Mouse (Mus musculus) forebrain, embryonic 13.5 days (tissue): Measurements from ENCODE around the gene Ipcef1. TPM values are rescaled to one million over a fixed set of nuclear protein-coding genes. Genes with fewer than 3 reads are reported as not detected.

ENCODE experiments used
- ATAC-seq: fragments of 200-750 bp; cut with Nextera tagmentation; 2 replicates; pipeline ENCODE4 v1.8.0; 2017
- H3K27ac ChIP-seq: fragments of 300-500 bp; sonication (generic); 2 replicates; pipeline ENCODE4 v1.5.1; 2015; ENCODE audit warnings: inconsistent platforms, mild to moderate bottlenecking, moderate library complexity
- H3K27me3 ChIP-seq: fragments of 300-500 bp; sonication (generic); 2 replicates; pipeline ENCODE4 v1.6.1; 2015; ENCODE audit warnings: mild to moderate bottlenecking, inconsistent platforms
- H3K36me3 ChIP-seq: fragments of 300-500 bp; sonication (generic); 2 replicates; pipeline ENCODE4 v1.6.1; 2015; ENCODE audit warnings: mild to moderate bottlenecking, inconsistent platforms; ENCODE audit not compliant: poor library complexity, severe bottlenecking
- H3K4me1 ChIP-seq: fragments of 300-500 bp; sonication (generic); 2 replicates; pipeline ENCODE4 v1.6.1; 2015; ENCODE audit warnings: inconsistent platforms
- H3K4me2 ChIP-seq: fragments of 300-500 bp; sonication (generic); 2 replicates; pipeline ENCODE4 v1.6.1; 2015; ENCODE audit warnings: inconsistent platforms, mild to moderate bottlenecking, moderate library complexity
- H3K4me3 ChIP-seq: fragments of 300-500 bp; sonication (generic); 2 replicates; pipeline ENCODE4 v1.5.1; 2015; ENCODE audit warnings: mild to moderate bottlenecking, inconsistent platforms
- H3K9ac ChIP-seq: fragments of 300-500 bp; sonication (generic); 2 replicates; pipeline ENCODE4 v1.6.1; 2015; ENCODE audit warnings: mild to moderate bottlenecking, inconsistent platforms
- H3K9me3 ChIP-seq: fragments of 300-500 bp; sonication (generic); replicated peaks from 2 replicates; pipeline ENCODE4 v1.6.1; 2016; ENCODE audit warnings: inconsistent platforms
- WGBS: fragments of 180-500 bp; shearing (Covaris S2); methylation state at CpG from one replicate; pipeline ENCODE4 v1.1.7; 2015; 5-methylcytosine and 5-hydroxymethylcytosine counted together
- polyA plus RNA-seq: library from polyadenylated mRNA; unstranded; fragments of >200 nt; fragmentation: Nextera tagmentation; extraction: Ambion mirVana; gene quantifications from 2 replicates; pipeline ENCODE4 v1.2.1, GENCODE M21; 2015

Ipcef1 gene
- polyA plus RNA-seq, 1 experiment from 2014 or later = 0.61 TPM

DNA sequence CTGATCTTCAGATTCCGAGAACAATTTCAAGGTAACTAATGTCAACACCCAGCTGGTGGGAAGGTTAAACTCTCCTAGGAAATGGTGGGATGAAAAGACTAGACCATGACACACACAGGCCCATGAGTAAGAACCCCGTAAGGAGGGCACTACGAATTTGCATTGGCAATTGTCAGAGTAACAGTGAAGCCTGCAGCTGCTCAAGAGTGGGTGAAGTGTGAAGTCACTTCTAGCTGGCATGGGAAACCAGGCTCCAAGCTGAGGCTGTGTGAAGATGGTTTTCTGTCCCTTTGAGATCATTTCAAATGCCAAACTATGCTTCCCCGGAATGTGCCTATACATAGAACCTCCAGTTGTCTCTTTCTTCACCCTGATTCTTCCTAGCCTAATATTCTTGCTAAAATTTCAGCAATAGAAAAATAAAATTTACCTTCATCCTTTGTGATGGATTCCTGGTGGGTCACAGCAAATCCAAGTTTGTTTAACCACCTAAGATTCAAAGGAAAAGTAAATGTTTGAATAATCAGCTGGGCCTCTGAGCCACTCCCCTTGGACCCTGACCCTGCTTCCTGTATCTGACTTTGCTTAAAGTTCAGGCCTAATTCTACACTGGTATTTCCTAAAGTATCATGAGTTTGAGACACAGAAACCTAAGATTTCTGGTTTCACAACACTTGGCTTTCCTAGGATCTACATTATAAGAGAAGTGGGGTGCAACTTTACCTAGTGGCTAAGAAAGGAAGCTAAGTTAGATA lies 115.4 kb downstream of the Ipcef1 start:
- no peaks in the 10 kb centered on the region for H3K36me3 ChIP-seq
- WGBS = 83% methylated on average over 4 of the region's 4 CpGs
- H3K4me1 ChIP-seq = no peaks in the 10 kb centered on the region
- H3K9ac ChIP-seq = no peak overlapping the region
- H3K4me2 ChIP-seq = no peak overlapping the region
- no peak for ATAC-seq
- H3K9me3 ChIP-seq = no peaks in the 10 kb centered on the region
- H3K27me3 ChIP-seq = no peaks in the 10 kb centered on the region
- no peak overlapping the region for H3K27ac ChIP-seq
- no peak overlapping the region for H3K4me3 ChIP-seq

DNA sequence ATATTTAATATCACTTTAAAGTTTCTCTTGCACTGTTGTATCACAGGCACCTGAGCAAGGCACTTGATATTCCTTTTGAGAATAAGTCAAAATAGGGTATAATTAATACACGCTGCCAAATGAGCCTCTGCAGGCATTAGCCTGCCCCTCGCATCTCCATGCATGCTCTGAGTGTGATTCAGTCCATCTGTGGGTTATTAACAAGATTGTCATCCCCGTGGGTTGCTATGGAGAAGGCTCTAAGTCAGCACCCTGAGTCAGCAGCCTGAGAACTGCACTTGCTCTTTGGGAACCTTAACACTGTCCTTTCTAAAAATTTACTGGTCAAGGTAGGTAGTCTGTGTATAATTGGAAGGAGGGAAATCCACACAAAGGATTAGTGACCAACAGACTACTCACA lies 117.5 kb downstream of the Ipcef1 start:
- Histone ChIP-seq H3K4me3 (no peak overlapping the region), H3K9ac (no peak overlapping the region), H3K36me3 (no peaks in the 10 kb centered on the region), H3K27ac (no peak overlapping the region), H3K27me3 (no peaks in the 10 kb centered on the region), H3K9me3 (no peaks in the 10 kb centered on the region), H3K4me2 (no peak overlapping the region), H3K4me1 (no peaks in the 10 kb centered on the region)
- WGBS = 72% methylated on average over 3 of the region's 3 CpGs
- no peak for ATAC-seq

DNA sequence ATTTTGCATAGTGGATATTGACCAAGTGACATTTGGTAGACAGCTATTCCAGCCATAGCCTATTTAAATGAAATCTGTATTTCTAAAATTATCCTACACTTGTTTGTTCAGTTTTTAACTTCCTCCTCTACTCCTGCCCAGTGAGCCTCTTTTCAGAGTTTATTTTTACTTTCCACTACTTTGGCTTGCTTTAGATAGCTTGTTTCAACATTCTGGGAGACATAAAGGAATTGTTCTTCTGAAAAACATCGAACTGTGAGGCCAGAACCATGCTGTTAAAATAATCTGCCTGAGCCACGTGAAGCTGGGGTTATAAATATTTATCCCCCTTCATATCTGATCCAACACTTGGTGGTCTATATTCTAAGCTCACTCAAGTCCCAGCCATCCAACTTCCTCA lies 121.4 kb downstream of the Ipcef1 start:
- Histone ChIP-seq H3K36me3 (no peaks in the 10 kb centered on the region), H3K9me3 (no peaks in the 10 kb centered on the region), H3K4me2 (no peak overlapping the region), H3K4me3 (no peak overlapping the region), H3K4me1 (no peaks in the 10 kb centered on the region), H3K27me3 (no peaks in the 10 kb centered on the region), H3K27ac (no peak overlapping the region), H3K9ac (no peak overlapping the region)
- WGBS = 79% methylated on average over 2 of the region's 2 CpGs
- no peak for ATAC-seq

DNA sequence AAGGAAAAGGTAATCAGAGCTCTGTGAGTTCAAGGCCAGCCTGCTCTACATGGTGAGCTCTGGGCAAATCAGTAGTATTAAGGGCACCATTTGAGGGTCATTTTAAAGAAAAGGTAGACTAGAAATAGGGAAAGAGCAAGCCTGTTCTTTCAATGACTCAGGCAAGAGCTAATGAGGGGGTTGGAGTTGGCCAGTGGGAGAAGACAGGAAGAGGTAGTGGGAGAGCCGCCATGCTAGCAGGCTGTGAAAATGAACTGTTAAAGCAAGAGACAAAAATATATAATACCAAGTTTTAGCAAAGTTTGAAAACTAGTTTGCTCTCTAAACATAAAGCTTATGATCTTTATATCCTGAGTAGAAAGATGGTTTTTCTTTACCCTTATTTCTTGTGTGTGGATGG lies 121.9 kb downstream of the Ipcef1 start:
- Histone ChIP-seq H3K4me2 (no peak overlapping the region), H3K4me1 (no peaks in the 10 kb centered on the region), H3K36me3 (no peaks in the 10 kb centered on the region), H3K27ac (no peak overlapping the region), H3K9me3 (no peaks in the 10 kb centered on the region), H3K9ac (no peak overlapping the region), H3K27me3 (no peaks in the 10 kb centered on the region), H3K4me3 (no peak overlapping the region)
- ATAC-seq = no peak
- WGBS = 89% methylated on average over 1 of the region's 1 CpGs

- Histone ChIP-seq H3K36me3 (no peaks in the 10 kb centered on the region), H3K4me1 (no peaks in the 10 kb centered on the region), H3K9ac (no peak overlapping the region), H3K4me2 (no peak overlapping the region), H3K27me3 (no peaks in the 10 kb centered on the region), H3K27ac (no peak overlapping the region), H3K9me3 (no peaks in the 10 kb centered on the region), H3K4me3 (no peak overlapping the region)
- ATAC-seq = no peak
- 59% methylated on average over 1 of the region's 1 CpGs for WGBS
These were observed 123.4 kb downstream of the Ipcef1 start for GRCm38 (mm10) chr10:6928905-6929304.

DNA sequence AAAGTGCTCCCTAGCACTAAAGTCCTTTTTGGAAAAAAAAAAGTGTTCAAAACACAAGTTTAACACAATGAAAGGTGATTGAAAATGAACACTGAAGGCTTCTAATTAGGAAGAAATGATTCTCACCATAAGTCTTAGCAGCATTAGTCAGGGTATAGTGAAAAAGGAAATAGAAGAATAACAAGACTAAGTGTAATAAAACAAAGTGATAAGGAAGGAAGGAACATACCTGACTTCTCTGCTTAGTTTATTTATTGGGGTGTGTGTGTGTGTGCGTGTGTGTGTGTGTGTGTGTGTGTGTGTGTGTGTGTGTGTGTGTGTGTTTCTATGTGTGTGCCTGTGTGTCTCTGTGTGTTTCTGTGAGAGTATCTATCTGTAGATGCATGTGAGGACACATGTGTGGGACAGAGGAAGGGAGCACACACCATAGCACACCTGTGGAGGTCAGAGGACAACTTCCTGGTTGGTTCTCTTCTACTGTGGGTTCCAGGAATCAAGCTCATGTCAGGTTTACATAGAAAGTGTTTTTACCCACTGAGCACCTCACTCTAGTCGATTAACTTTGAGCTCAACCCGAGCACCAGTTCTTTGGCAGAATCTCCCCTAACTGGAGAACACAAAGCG lies 124.6 kb downstream of the Ipcef1 start:
- no peaks in the 10 kb centered on the region for H3K9me3 ChIP-seq
- no peak for ATAC-seq
- no peak overlapping the region for H3K4me3 ChIP-seq
- H3K27ac ChIP-seq = no peak overlapping the region
- no peaks in the 10 kb centered on the region for H3K4me1 ChIP-seq
- H3K4me2 ChIP-seq = no peak overlapping the region
- H3K9ac ChIP-seq = no peak overlapping the region
- 93% methylated on average over 4 of the region's 4 CpGs for WGBS
- no peaks in the 10 kb centered on the region for H3K27me3 ChIP-seq
- no peaks in the 10 kb centered on the region for H3K36me3 ChIP-seq

DNA sequence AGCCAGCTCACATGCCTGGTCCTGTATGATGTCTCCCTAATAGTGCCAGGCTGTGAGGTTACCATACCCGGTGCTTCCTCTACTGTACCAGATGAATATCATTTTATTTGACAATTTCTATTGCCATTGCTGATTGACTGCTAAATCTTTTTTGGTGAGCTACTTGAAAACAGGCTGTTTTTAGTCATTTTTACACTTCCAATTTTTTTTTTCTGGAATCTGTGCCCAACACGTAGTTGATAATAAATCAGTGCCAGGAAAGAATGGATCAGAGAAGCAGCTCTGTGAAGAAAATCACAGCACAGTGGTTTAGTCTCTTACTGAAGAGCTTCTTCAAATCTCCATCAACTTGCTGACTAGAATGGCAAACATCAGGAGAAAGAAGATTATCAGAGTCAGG lies 125.6 kb downstream of the Ipcef1 start:
- H3K36me3 ChIP-seq = no peaks in the 10 kb centered on the region
- H3K4me2 ChIP-seq = no peak overlapping the region
- H3K9me3 ChIP-seq = no peaks in the 10 kb centered on the region
- H3K4me1 ChIP-seq = no peaks in the 10 kb centered on the region
- H3K4me3 ChIP-seq = no peak overlapping the region
- no peaks in the 10 kb centered on the region for H3K27me3 ChIP-seq
- WGBS = 84% methylated on average over 2 of the region's 2 CpGs
- H3K27ac ChIP-seq = no peak overlapping the region
- no peak for ATAC-seq
- H3K9ac ChIP-seq = no peak overlapping the region

DNA sequence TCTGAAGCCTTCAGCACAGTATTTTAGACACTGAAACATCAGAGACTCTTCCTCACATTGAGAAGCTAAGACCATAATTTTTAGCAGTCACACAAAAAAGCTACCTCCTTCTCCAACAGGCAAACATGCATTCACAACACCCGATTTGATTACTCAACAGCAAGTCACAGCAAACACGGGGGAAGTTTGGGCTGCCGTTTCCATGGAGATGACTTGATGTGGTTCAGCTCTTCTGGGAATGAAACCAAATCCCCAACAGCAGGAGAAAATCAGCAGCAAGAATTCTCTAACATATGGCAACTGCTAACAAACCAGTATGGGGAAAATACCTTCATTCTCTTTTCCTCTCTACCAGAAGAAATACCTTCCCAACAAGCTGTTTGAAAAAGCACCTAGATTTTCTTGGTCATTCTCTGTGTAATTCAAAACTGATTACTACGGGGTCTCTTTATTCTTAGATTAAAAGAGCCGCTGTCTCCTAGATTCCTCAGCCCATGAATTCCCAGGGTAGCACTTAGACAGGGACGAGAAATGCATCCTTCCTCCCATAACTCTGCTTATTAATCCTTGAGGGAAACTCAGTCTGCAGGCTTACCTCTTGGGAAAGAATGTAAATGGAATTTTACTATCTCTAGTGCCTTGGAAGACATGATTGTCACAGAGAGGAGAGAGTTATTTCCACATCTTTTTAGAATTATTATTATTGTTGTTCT lies 135.6 kb downstream of the Ipcef1 start:
- Histone ChIP-seq H3K4me2 (peak overlapping the region; percentile 15), H3K4me1 (peaks cover 3% of the 10 kb centered on the region; the same call in 1 of the 2 replicates), H3K9me3 (no peaks in the 10 kb centered on the region), H3K36me3 (no peaks in the 10 kb centered on the region), H3K9ac (no peak overlapping the region), H3K27ac (peak overlapping the region; percentile 63; the same call in 1 of the 2 replicates), H3K27me3 (no peaks in the 10 kb centered on the region), H3K4me3 (no peak overlapping the region)
- WGBS = 8% methylated on average over 6 of the region's 6 CpGs
- peak; percentile 86 for ATAC-seq

DNA sequence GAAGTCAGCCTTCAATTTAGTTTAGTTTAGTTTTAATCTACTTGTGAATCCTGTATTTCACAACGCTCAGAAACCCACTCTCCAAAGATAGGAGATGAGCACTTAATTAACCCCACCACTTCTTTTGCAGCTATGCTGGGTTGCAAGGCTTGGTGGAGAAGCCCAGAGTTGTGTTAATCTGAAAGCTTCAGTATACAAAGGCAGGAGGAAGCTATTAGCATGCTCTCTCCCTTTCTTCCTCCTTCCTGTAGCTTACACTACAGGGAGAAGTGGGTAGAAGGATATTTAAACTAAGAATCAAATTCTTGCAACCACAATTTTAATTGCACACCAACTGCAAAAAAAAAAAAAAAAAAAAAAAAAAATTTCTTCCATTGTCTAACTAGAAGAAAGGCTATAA lies 136.3 kb downstream of the Ipcef1 start:
- ATAC-seq = no peak
- no peak overlapping the region; the same call in 1 of the 2 replicates for H3K27ac ChIP-seq
- 33% methylated on average over 1 of the region's 1 CpGs for WGBS

DNA sequence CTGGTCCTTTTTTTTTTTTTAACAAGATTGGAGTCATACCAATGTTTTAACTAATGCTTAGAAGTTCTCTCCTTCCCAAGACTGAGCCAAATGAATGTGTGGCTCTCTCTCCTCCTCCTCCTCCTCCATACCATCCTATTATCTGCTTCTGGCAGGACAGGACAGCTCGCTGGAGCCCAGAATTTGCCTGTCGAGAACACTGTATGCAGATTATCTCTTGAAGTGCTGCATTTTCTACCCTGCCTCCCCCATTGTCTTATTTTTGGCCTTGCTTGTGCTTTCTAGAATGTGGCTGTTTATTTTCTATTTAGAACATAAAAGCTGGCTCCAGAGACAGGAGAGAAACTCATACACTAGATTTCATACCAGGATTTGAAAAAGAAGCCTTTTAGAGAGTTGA lies 142.5 kb downstream of the Ipcef1 start:
- H3K27me3 ChIP-seq = no peaks in the 10 kb centered on the region
- H3K9me3 ChIP-seq = no peaks in the 10 kb centered on the region
- no peaks in the 10 kb centered on the region for H3K4me1 ChIP-seq
- no peak overlapping the region for H3K4me2 ChIP-seq
- ATAC-seq = no peak
- H3K9ac ChIP-seq = no peak overlapping the region
- 64% methylated on average over 2 of the region's 2 CpGs for WGBS
- no peak overlapping the region for H3K27ac ChIP-seq
- no peak overlapping the region for H3K4me3 ChIP-seq
- no peaks in the 10 kb centered on the region for H3K36me3 ChIP-seq

More for the DNA sequence above, 136.3 kb downstream of the Ipcef1 start:
- Histone ChIP-seq H3K9me3 (no peaks in the 10 kb centered on the region), H3K27me3 (no peaks in the 10 kb centered on the region), H3K4me1 (peaks cover 3% of the 10 kb centered on the region; the same call in 1 of the 2 replicates), H3K4me3 (no peak overlapping the region), H3K4me2 (no peak overlapping the region), H3K36me3 (no peaks in the 10 kb centered on the region), H3K9ac (no peak overlapping the region)

DNA sequence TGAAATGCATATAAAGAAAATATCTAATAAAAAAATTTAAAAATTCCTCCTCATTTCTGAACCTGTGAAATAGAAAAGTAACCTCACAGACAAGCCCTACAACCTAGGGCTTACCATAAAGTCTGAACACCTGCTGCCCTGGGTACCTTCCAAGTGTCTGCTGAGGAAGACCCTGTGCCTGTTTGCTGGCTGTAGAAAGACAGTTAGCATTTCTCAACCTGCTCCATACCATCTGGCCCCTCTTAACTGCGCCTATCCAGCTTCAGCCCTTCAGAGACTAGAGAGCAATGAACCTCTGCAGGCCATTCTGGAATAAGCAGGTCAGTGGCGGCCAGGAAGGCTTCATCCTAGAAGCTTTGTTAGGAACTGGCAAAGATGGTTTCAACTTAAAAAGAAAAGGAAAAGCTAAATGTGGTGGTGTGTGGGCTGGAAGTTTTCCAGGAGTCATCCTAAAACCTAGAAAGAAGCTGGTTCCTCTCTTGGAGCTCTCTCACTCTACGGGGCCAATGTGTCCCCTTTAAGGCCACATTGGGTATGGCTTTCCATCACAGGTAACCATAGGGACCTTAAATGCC lies 150.4 kb downstream of the Ipcef1 start:
- Histone ChIP-seq H3K9me3 (no peaks in the 10 kb centered on the region), H3K36me3 (no peaks in the 10 kb centered on the region), H3K4me3 (no peak overlapping the region), H3K9ac (no peak overlapping the region), H3K4me2 (no peak overlapping the region), H3K27ac (no peak overlapping the region), H3K4me1 (no peaks in the 10 kb centered on the region), H3K27me3 (no peaks in the 10 kb centered on the region)
- 91% methylated on average over 3 of the region's 3 CpGs for WGBS
- ATAC-seq = no peak

DNA sequence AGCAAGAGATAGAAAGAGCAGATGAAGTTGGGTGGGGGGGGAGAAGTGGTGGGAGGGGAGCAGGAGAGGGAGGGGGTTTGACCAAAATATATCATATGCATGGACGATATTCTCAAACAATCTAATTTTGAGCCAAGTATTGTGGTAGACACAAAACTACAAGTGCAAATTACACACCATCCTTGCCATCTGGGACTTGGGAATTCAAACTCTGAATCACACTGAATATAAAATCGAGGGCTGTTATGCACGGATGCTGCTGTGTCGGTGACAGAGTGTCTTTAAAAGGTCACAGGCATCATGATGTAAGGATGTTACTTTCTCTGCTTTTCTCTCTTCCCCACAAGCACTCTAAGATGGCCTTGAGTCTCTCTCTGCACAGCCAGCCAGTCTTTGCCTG lies 152.2 kb downstream of the Ipcef1 start:
- peak; percentile 24; the same call in 1 of the 2 replicates for ATAC-seq
- no peak overlapping the region for H3K4me2 ChIP-seq
- no peaks in the 10 kb centered on the region for H3K9me3 ChIP-seq
- H3K36me3 ChIP-seq = no peaks in the 10 kb centered on the region
- no peak overlapping the region for H3K9ac ChIP-seq
- H3K4me3 ChIP-seq = no peak overlapping the region
- WGBS = 81% methylated on average over 4 of the region's 4 CpGs
- H3K4me1 ChIP-seq = no peaks in the 10 kb centered on the region
- no peaks in the 10 kb centered on the region for H3K27me3 ChIP-seq
- no peak overlapping the region for H3K27ac ChIP-seq
